Mouse (Mus musculus): ENCODE measurements around the gene Grik2. TPM values are rescaled to one million over a fixed set of nuclear protein-coding genes. Genes with fewer than 3 reads are reported as not detected.

Grik2 gene
- polyA plus RNA-seq, 1 experiment from 2014 or later = not detected

DNA sequence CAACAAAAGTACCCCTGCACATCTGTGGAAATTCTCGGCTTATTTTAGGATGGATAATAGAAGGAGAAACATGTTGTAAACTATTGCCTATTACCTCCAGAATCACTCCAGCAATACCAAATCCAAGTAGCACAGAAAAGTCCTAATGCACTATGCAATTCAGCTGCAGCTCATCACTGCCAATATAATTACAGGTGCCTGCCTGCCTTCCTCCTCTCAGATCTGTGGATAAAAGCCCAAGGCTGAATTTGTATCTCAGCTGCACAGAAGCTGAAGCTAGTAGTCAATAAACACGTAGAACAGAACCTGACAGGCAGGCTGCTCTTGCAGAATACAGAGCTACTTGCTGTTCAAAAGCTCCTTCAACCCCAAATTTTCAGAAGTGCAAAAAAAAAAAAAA lies 21.0 kb downstream of the Grik2 start:
- no peak overlapping the region for H3K4me3 ChIP-seq (ENCODE audit: inconsistent target)
- H3K36me3 ChIP-seq (ENCODE audit: inconsistent target) = no peaks in the 10 kb centered on the region
- no peaks in the 10 kb centered on the region for H3K79me2 ChIP-seq (ENCODE audit: inconsistent target)
- 79% methylated on average over 2 of the region's 2 CpGs for WGBS (ENCODE audit: missing documents)
- H3K27ac ChIP-seq = no peak overlapping the region

GRCm38 (mm10) chr10:49762607-49763006 lies 26.0 kb downstream of the Grik2 start:
- Histone ChIP-seq H3K4me3 (ENCODE audit: inconsistent target) (no peak overlapping the region), H3K27ac (no peak overlapping the region), H3K36me3 (ENCODE audit: inconsistent target) (no peaks in the 10 kb centered on the region), H3K79me2 (ENCODE audit: inconsistent target) (no peaks in the 10 kb centered on the region)
- WGBS (ENCODE audit: missing documents) = 90% methylated on average over 1 of the region's 2 CpGs

DNA sequence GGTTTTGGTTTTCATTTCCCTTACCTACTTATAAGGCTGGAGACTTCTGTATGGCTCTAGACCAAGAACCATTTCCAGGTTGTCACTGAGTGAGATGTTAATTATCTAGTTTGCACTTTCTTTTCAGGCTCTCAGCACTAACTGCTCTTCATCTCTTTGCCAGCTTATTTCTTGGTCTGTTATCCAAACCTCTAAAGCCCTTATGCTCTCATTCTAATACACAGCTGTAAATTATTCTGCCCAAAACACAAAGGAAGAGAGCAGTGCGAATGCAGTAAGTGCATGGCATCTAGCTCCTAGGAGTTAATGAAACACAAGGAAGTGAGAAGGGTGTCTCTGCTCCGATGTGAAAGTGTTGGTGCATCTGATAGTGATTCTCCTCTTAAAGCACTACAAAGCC lies 36.8 kb downstream of the Grik2 start:
- 79% methylated on average over 2 of the region's 2 CpGs for WGBS (ENCODE audit: missing documents)
- H3K4me3 ChIP-seq (ENCODE audit: inconsistent target) = no peak overlapping the region
- H3K36me3 ChIP-seq (ENCODE audit: inconsistent target) = no peaks in the 10 kb centered on the region
- no peak overlapping the region for H3K27ac ChIP-seq
- H3K79me2 ChIP-seq (ENCODE audit: inconsistent target) = no peaks in the 10 kb centered on the region

DNA sequence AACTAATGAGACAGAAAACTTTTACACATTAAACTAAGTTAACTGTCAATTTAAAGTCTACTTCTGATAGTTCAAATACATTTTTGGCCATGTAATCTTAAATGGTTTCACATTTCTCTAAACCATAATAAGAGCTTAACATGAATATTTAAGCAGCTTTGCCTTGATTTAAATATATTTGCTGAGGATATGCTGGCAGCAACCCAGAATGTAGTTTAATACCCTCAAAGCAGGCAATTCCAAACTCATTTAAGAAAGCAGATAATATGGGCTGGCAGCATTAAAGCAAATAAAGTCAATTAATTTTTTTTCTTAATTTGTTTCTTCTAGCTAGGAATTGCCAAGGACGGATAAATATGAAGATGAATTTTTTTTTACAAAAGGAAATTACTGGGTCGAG lies 56.7 kb downstream of the Grik2 start:
- no peaks in the 10 kb centered on the region for H3K36me3 ChIP-seq (ENCODE audit: inconsistent target)
- H3K27ac ChIP-seq = no peak overlapping the region
- 75% methylated on average over 2 of the region's 2 CpGs for WGBS (ENCODE audit: missing documents)
- no peaks in the 10 kb centered on the region for H3K79me2 ChIP-seq (ENCODE audit: inconsistent target)
- no peak overlapping the region for H3K4me3 ChIP-seq (ENCODE audit: inconsistent target)

DNA sequence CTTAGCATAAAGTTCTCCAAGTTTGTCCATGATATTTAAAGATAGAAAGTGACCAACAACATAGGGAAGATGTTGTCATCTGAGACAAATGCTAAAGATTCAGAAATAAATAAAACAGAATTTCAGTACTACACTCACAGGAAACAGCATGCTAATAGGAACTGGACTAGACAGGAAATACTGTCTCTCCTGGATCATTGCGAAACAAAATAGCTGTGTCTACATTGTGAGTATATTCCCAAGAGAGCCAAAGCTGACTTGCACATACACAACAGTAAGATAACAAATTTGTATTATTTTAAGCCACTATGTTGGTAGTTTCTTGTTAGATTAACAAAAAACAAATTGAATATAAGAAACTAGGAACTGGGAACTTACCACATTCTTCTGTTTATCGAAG lies 64.9 kb downstream of the Grik2 start:
- Histone ChIP-seq H3K4me3 (ENCODE audit: inconsistent target) (no peak overlapping the region), H3K27ac (no peak overlapping the region), H3K36me3 (ENCODE audit: inconsistent target) (no peaks in the 10 kb centered on the region), H3K79me2 (ENCODE audit: inconsistent target) (no peaks in the 10 kb centered on the region)
- 82% methylated on average over 2 of the region's 2 CpGs for WGBS (ENCODE audit: missing documents)

DNA sequence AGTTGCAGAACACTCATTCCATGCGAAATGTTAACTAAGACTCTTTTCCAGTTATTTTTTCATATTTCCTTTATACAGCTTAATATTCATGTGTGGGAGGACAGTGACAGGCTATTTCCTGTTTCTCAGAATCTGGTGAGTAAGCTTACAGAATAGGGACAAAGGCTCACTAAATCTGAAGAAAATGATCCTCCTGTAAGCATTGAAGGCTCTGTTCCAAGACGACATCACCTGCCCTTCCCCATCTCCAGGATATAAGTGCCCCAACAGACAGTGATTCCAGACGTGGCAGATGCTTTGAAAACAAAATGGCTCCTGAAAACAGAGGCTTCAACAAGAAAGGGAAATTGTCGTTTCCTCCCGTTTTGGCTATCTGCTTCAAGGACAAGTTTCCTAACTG lies 71.7 kb downstream of the Grik2 start:
- H3K79me2 ChIP-seq (ENCODE audit: inconsistent target) = no peaks in the 10 kb centered on the region
- 47% methylated on average over 5 of the region's 5 CpGs for WGBS (ENCODE audit: missing documents)
- no peaks in the 10 kb centered on the region for H3K36me3 ChIP-seq (ENCODE audit: inconsistent target)
- H3K4me3 ChIP-seq (ENCODE audit: inconsistent target) = no peak overlapping the region
- no peak overlapping the region for H3K27ac ChIP-seq

GRCm38 (mm10) chr10:49709748-49710147 lies 78.8 kb downstream of the Grik2 start:
- Histone ChIP-seq H3K36me3 (ENCODE audit: inconsistent target) (no peaks in the 10 kb centered on the region), H3K79me2 (ENCODE audit: inconsistent target) (no peaks in the 10 kb centered on the region), H3K27ac (no peak overlapping the region), H3K4me3 (ENCODE audit: inconsistent target) (no peak overlapping the region)
- WGBS (ENCODE audit: missing documents) = 89% methylated on average over 3 of the region's 3 CpGs

DNA sequence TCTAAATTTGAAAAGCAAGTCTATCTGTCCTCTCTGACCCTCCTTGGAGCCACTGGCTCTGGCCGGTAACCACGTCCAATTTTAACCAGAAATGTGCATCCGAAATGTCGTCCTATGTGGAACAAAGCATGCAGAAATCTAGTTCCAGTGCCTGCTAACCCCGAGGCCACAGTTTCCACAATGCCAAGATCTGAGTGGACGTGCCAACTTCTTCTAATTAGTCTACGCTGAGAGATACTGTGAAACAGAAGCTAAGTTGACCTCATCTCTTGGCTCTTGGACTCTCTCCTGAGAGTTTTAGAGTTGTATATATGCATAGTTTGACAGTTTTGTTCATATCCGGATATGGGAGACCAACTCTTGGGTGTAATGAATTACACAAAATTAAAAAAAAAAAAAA lies 84.1 kb downstream of the Grik2 start:
- H3K4me3 ChIP-seq (ENCODE audit: inconsistent target) = no peak overlapping the region
- no peaks in the 10 kb centered on the region for H3K79me2 ChIP-seq (ENCODE audit: inconsistent target)
- H3K36me3 ChIP-seq (ENCODE audit: inconsistent target) = no peaks in the 10 kb centered on the region
- WGBS (ENCODE audit: missing documents) = 88% methylated on average over 8 of the region's 8 CpGs
- H3K27ac ChIP-seq = no peak overlapping the region

DNA sequence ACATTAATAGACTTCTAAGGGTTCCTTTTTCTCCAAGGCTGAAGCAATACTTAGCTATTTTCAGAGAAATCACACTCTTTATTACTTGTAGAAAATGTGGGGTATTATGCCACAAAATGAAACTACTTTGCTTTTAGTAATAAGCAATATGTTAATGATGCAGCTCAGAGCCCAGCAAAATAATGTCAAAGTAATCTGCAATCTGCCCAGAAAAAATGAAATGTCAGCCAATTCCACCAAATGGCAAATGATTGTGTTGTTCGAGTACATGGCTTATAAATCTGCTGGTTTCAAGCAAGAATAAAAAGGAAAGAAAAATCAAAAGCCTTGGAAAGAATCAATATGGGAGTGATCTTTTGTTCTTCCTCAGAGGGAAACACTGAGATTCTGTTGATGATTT lies 136.2 kb downstream of the Grik2 start:
- no peaks in the 10 kb centered on the region for H3K36me3 ChIP-seq (ENCODE audit: inconsistent target)
- WGBS (ENCODE audit: missing documents) = 85% methylated on average over 1 of the region's 1 CpGs
- no peak overlapping the region for H3K4me3 ChIP-seq (ENCODE audit: inconsistent target)
- H3K79me2 ChIP-seq (ENCODE audit: inconsistent target) = no peaks in the 10 kb centered on the region
- H3K27ac ChIP-seq = no peak overlapping the region

- 92% methylated on average over 2 of the region's 2 CpGs for WGBS (ENCODE audit: missing documents)
- Histone ChIP-seq H3K36me3 (ENCODE audit: inconsistent target) (no peaks in the 10 kb centered on the region), H3K79me2 (ENCODE audit: inconsistent target) (no peaks in the 10 kb centered on the region), H3K27ac (no peak overlapping the region), H3K4me3 (ENCODE audit: inconsistent target) (no peak overlapping the region)
Observed at GRCm38 (mm10) chr10:49647116-49647515, 141.4 kb downstream of the Grik2 start.

GRCm38 (mm10) chr10:49639901-49640300 lies 148.7 kb downstream of the Grik2 start:
- Histone ChIP-seq H3K4me3 (ENCODE audit: inconsistent target) (no peak overlapping the region), H3K36me3 (ENCODE audit: inconsistent target) (no peaks in the 10 kb centered on the region), H3K27ac (no peak overlapping the region), H3K79me2 (ENCODE audit: inconsistent target) (no peaks in the 10 kb centered on the region)
- 56% methylated on average over 2 of the region's 2 CpGs for WGBS (ENCODE audit: missing documents)

DNA sequence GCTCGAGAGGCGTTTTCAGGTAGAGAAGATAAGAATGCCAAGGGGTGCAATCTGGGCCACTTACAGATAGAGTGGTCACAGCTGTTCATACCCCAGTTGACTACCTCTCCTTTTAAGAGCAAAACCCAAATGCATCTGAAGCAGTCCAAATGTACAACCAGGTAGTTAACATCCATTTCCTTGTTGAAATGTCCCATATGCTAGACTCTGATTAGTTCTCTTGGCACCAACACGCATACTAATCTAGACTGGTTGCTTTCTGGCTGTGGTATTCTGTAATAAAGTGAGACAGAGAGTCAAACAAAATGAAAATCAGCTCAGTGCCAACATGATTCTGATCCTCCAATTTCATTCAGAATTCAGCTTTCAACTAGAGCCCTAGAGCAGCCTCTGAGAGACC lies 164.6 kb downstream of the Grik2 start:
- no peak overlapping the region for H3K27ac ChIP-seq
- H3K79me2 ChIP-seq (ENCODE audit: inconsistent target) = no peaks in the 10 kb centered on the region
- H3K4me3 ChIP-seq (ENCODE audit: inconsistent target) = no peak overlapping the region
- 71% methylated on average over 3 of the region's 3 CpGs for WGBS (ENCODE audit: missing documents)
- H3K36me3 ChIP-seq (ENCODE audit: inconsistent target) = no peaks in the 10 kb centered on the region

DNA sequence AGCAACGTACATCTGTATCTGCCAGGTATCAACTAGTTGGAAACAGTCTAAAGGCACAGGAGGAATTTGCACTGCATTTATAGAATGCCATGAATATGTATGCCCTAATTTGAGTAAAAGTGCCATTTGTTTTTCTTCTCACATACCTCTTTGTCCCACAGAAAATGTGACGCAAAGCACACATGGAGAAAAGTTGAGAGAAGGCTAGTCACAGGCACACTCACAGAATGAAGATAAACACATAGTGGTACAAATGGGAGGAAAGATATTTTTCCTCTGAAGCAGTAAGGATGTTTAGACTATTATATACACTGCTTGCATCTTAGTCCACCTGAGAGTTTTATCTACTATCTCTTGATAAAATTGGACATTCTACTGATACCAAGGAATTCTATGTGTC lies 190.9 kb downstream of the Grik2 start:
- H3K27ac ChIP-seq = no peak overlapping the region
- no peak overlapping the region for H3K4me3 ChIP-seq (ENCODE audit: inconsistent target)
- H3K36me3 ChIP-seq (ENCODE audit: inconsistent target) = no peaks in the 10 kb centered on the region
- H3K79me2 ChIP-seq (ENCODE audit: inconsistent target) = no peaks in the 10 kb centered on the region
- 90% methylated on average over 2 of the region's 2 CpGs for WGBS (ENCODE audit: missing documents)

GRCm38 (mm10) chr10:49573514-49573913 lies 215.1 kb downstream of the Grik2 start:
- H3K36me3 ChIP-seq (ENCODE audit: inconsistent target) = no peaks in the 10 kb centered on the region
- WGBS (ENCODE audit: missing documents) = 73% methylated on average over 7 of the region's 7 CpGs
- no peak overlapping the region for H3K27ac ChIP-seq
- H3K79me2 ChIP-seq (ENCODE audit: inconsistent target) = no peaks in the 10 kb centered on the region
- no peak overlapping the region for H3K4me3 ChIP-seq (ENCODE audit: inconsistent target)

GRCm38 (mm10) chr10:49559872-49560407 lies 228.6 kb downstream of the Grik2 start:
- 75% methylated on average over 1 of the region's 1 CpGs for WGBS (ENCODE audit: missing documents)

DNA sequence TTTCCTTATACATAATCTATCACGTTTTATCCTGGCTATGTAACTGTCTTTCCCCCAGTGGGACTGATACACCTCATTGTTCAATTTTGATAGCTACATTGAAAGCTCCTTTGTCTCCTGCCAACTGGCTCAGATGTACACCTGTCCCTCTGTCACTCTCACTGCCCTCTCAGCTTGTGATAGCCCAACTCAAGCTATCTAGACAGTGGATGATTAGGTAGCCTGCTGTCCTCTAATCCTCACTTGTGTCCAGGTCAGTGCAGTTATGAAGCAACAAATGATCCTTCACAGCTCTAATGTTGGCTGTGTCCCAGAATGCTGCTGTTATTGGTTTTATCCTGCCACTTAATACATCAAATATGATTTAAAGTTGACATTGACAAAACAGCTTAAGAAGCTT lies 246.3 kb downstream of the Grik2 start:
- Histone ChIP-seq H3K36me3 (ENCODE audit: inconsistent target) (no peaks in the 10 kb centered on the region), H3K27ac (no peak overlapping the region), H3K4me3 (ENCODE audit: inconsistent target) (no peak overlapping the region), H3K79me2 (ENCODE audit: inconsistent target) (no peaks in the 10 kb centered on the region)
- WGBS (ENCODE audit: missing documents) = 50% methylated on average over 1 of the region's 1 CpGs

More at GRCm38 (mm10) chr10:49559872-49560407, 228.6 kb downstream of the Grik2 start:
- Histone ChIP-seq H3K4me3 (ENCODE audit: inconsistent target) (no peak overlapping the region), H3K36me3 (ENCODE audit: inconsistent target) (no peaks in the 10 kb centered on the region), H3K27ac (no peak overlapping the region), H3K79me2 (ENCODE audit: inconsistent target) (no peaks in the 10 kb centered on the region)

Data from macrophage (primary cell).